Mouse (Mus musculus) forebrain, embryonic 11.5 days (tissue): Measurements from ENCODE around the gene Itgb1bp2. TPM values are rescaled to one million over a fixed set of nuclear protein-coding genes. Genes with fewer than 3 reads are reported as not detected.
"Not testable (repeated sequence)": the region's sequence is repeated elsewhere in the genome, so short reads cannot be mapped to it uniquely, and the experiment has no call there.

Source experiments
- ATAC-seq: fragments of 200-750 bp; cut with Nextera tagmentation; replicated peaks from 2 replicates; pipeline ENCODE4 v1.8.0; 2017; ENCODE audit warnings: moderate TSS enrichment; ENCODE audit not compliant: low FRiP score
- DNase-seq: peaks from one replicate; pipeline ENCODE4 v3.0.0-alpha.2; 2017; ENCODE audit warnings: low spot score
- H3K27ac ChIP-seq: fragments of 300-500 bp; sonication (generic); 2 replicates; pipeline ENCODE4 v1.5.1; 2014; ENCODE audit warnings: low read depth, low read length
- H3K27me3 ChIP-seq: fragments of 300-500 bp; sonication (generic); 2 replicates; pipeline ENCODE4 v1.6.1; 2014; ENCODE audit warnings: mild to moderate bottlenecking, low read length, mixed read lengths; ENCODE audit not compliant: control insufficient read depth, insufficient read depth
- H3K36me3 ChIP-seq: fragments of 300-500 bp; sonication (generic); 2 replicates; pipeline ENCODE4 v1.6.1; 2014; ENCODE audit warnings: mild to moderate bottlenecking, low read length, moderate library complexity, mixed read lengths; ENCODE audit not compliant: control insufficient read depth, insufficient read depth
- H3K4me1 ChIP-seq: fragments of 300-500 bp; sonication (generic); replicated peaks from 2 replicates; pipeline ENCODE4 v1.6.1; 2014; ENCODE audit warnings: low read length, mixed read lengths; ENCODE audit not compliant: control insufficient read depth, insufficient read depth
- H3K4me2 ChIP-seq: fragments of 300-500 bp; sonication (generic); 2 replicates; pipeline ENCODE4 v1.6.1; 2014; ENCODE audit warnings: low read depth, mild to moderate bottlenecking, low read length, moderate library complexity, mixed read lengths; ENCODE audit not compliant: severe bottlenecking
- H3K4me3 ChIP-seq: fragments of 300-500 bp; sonication (generic); 2 replicates; pipeline ENCODE4 v1.5.1; 2014; ENCODE audit warnings: low read depth, low read length
- H3K9ac ChIP-seq: fragments of 300-500 bp; sonication (generic); 2 replicates; pipeline ENCODE4 v1.6.1; 2014; ENCODE audit warnings: low read length
- H3K9me3 ChIP-seq: fragments of 300-500 bp; sonication (generic); 2 replicates; pipeline ENCODE4 v1.6.1; 2016; ENCODE audit warnings: low read length, mixed read lengths; ENCODE audit not compliant: control insufficient read depth
- WGBS: fragments of 180-500 bp; shearing (Covaris S2); extraction: QIAGEN DNeasy Blood & Tissue Kit; methylation state at CpG from one replicate; pipeline ENCODE4 v1.1.7; 2014; 5-methylcytosine and 5-hydroxymethylcytosine counted together
- polyA plus RNA-seq: library from polyadenylated mRNA; unstranded; fragments of >200 nt; fragmentation: Nextera tagmentation; extraction: Ambion mirVana; gene quantifications from 2 replicates; pipeline ENCODE4 v1.2.1, GENCODE M21; 2014

The Itgb1bp2 gene
- polyA plus RNA-seq, 1 experiment from 2014 or later: 3.0 TPM

GRCm38 (mm10) chrX:101429142-101429949 is 19.5 kb upstream of the Itgb1bp2 start, which contains the start of gene Nono:
Gene Nono, plus strand, starts transcription at chrX:101429318.
- peak; percentile 90 for DNase-seq

GRCm38 (mm10) chrX:101429976-101430375 is 18.9 kb upstream of the Itgb1bp2 start:
- peak overlapping the region; percentile 94 for H3K27ac ChIP-seq
- H3K4me2 ChIP-seq: peak overlapping the region; percentile 51; the same call in 1 of the 2 replicates
- H3K4me3 ChIP-seq: peak overlapping the region; percentile 63
- peak overlapping the region; percentile 92 for H3K9ac ChIP-seq
- H3K9me3 ChIP-seq: no peaks in the 10 kb centered on the region
- no peak for DNase-seq
- peak; percentile 57 for ATAC-seq
- no peaks in the 10 kb centered on the region for H3K4me1 ChIP-seq
- no peaks in the 10 kb centered on the region for H3K27me3 ChIP-seq
- no peaks in the 10 kb centered on the region; the same call in 1 of the 2 replicates for H3K36me3 ChIP-seq
- WGBS: 30% methylated on average over 14 of the region's 14 CpGs

More at GRCm38 (mm10) chrX:101429142-101429949, 19.5 kb upstream of the Itgb1bp2 start, which contains the start of gene Nono:
- peak; percentile 96 for ATAC-seq
- Histone ChIP-seq H3K9ac (peak within 1 kb of the TSS; percentile 92), H3K4me2 (peak within 1 kb of the TSS; percentile 51), H3K27ac (peak within 1 kb of the TSS; percentile 94), H3K9me3 (no peaks in the 10 kb centered on the region), H3K27me3 (no peaks in the 10 kb centered on the region), H3K36me3 (no peaks in the 10 kb centered on the region; the same call in 1 of the 2 replicates), H3K4me3 (peak within 1 kb of the TSS; percentile 63), H3K4me1 (no peaks in the 10 kb centered on the region)
- 24% methylated on average over 51 of the region's 51 CpGs for WGBS

GRCm38 (mm10) chrX:101451147-101451546 is 2.3 kb downstream of the Itgb1bp2 start:
- Histone ChIP-seq H3K36me3 (no peaks in the 10 kb centered on the region; the same call in 1 of the 2 replicates), H3K4me1 (no peaks in the 10 kb centered on the region), H3K4me3 (no peak overlapping the region), H3K4me2 (no peak overlapping the region), H3K9ac (no peak overlapping the region), H3K9me3 (no peaks in the 10 kb centered on the region), H3K27me3 (no peaks in the 10 kb centered on the region), H3K27ac (no peak overlapping the region)
- DNase-seq (no peak), ATAC-seq (no peak)
- 87% methylated on average over 1 of the region's 1 CpGs for WGBS

GRCm38 (mm10) chrX:101451591-101451990 is 2.7 kb downstream of the Itgb1bp2 start:
- Histone ChIP-seq H3K4me3 (no peak overlapping the region), H3K4me2 (no peak overlapping the region), H3K27ac (no peak overlapping the region), H3K9ac (no peak overlapping the region), H3K4me1 (no peaks in the 10 kb centered on the region), H3K27me3 (no peaks in the 10 kb centered on the region), H3K36me3 (no peaks in the 10 kb centered on the region; the same call in 1 of the 2 replicates), H3K9me3 (no peaks in the 10 kb centered on the region)
- DNase-seq (no peak), ATAC-seq (no peak)
- 82% methylated on average over 3 of the region's 3 CpGs for WGBS

- ATAC-seq (no peak), DNase-seq (no peak)
- H3K36me3 ChIP-seq: no peaks in the 10 kb centered on the region; the same call in 1 of the 2 replicates
- no peak overlapping the region for H3K9ac ChIP-seq
- no peaks in the 10 kb centered on the region for H3K4me1 ChIP-seq
- WGBS: 89% methylated on average over 4 of the region's 4 CpGs
- H3K27me3 ChIP-seq: no peaks in the 10 kb centered on the region
- no peaks in the 10 kb centered on the region for H3K9me3 ChIP-seq
- H3K27ac ChIP-seq: no peak overlapping the region
- no peak overlapping the region for H3K4me2 ChIP-seq
- no peak overlapping the region for H3K4me3 ChIP-seq
These were observed 23.3 kb downstream of the Itgb1bp2 start for GRCm38 (mm10) chrX:101472202-101472601.

GRCm38 (mm10) chrX:101481604-101482350 is 32.9 kb downstream of the Itgb1bp2 start:
- Histone ChIP-seq H3K27me3 (no peaks in the 10 kb centered on the region), H3K4me2 (no peak overlapping the region), H3K36me3 (no peaks in the 10 kb centered on the region; the same call in 1 of the 2 replicates), H3K9me3 (no peaks in the 10 kb centered on the region), H3K4me1 (no peaks in the 10 kb centered on the region), H3K27ac (no peak overlapping the region), H3K4me3 (no peak overlapping the region), H3K9ac (no peak overlapping the region)
- WGBS: 77% methylated on average over 6 of the region's 6 CpGs
- no peak for DNase-seq
- ATAC-seq: no peak

- ATAC-seq, H3K36me3 ChIP-seq, H3K27me3 ChIP-seq, H3K9ac ChIP-seq, H3K4me1 ChIP-seq, H3K4me3 ChIP-seq, H3K4me2 ChIP-seq, H3K9me3 ChIP-seq, H3K27ac ChIP-seq: not testable (repeated sequence)
- DNase-seq: peak; percentile 53
- WGBS: 25% methylated on average over 10 of the region's 12 CpGs
These were observed 37.7 kb downstream of the Itgb1bp2 start for GRCm38 (mm10) chrX:101486487-101487152.
